Mouse (Mus musculus) myocyte (in vitro differentiated cells): ENCODE data around the gene Trdmt1. TPM values are rescaled to one million over a fixed set of nuclear protein-coding genes. Genes with fewer than 3 reads are reported as not detected.

Experiments
- H3K27me3 ChIP-seq: one replicate; pipeline ENCODE4 v1.6.1; 2011; ENCODE audit not compliant: control insufficient read depth, insufficient read depth, insufficient read length
- H3K36me3 ChIP-seq: one replicate; pipeline ENCODE4 v1.6.1; 2011; ENCODE audit not compliant: control insufficient read depth, insufficient read depth
- H3K4me2 ChIP-seq: one replicate; pipeline ENCODE4 v1.6.1; 2011; ENCODE audit warnings: low read depth, control low read depth
- H3K4me3 ChIP-seq: one replicate; pipeline ENCODE4 v1.5.1; 2011; ENCODE audit warnings: mild to moderate bottlenecking, control low read depth, moderate library complexity
- H3K79me2 ChIP-seq: one replicate; pipeline ENCODE4 v1.6.1; 2011; ENCODE audit not compliant: control insufficient read depth, insufficient read depth
- H3ac ChIP-seq: one replicate; pipeline ENCODE4 v1.6.1; 2011; ENCODE audit not compliant: control insufficient read depth, insufficient read length
- CEBPB ChIP-seq: IDR thresholded peaks from 2 replicates; pipeline ENCODE4 v1.6.1; 2011; ENCODE audit warnings: mild to moderate bottlenecking, moderate library complexity; ENCODE audit not compliant: poor library complexity, insufficient read depth, severe bottlenecking
- E2F4 ChIP-seq: IDR thresholded peaks from one replicate; pipeline ENCODE4 v1.6.1; 2011; ENCODE audit warnings: mild to moderate bottlenecking, control low read depth, moderate library complexity; ENCODE audit not compliant: insufficient read depth
- MAX ChIP-seq: IDR thresholded peaks from one replicate; pipeline ENCODE4 v1.6.1; 2011; ENCODE audit warnings: low read depth, mild to moderate bottlenecking, control low read depth
- MYOD1 ChIP-seq, 3 experiments: IDR thresholded peaks; one replicate each; pipeline ENCODE4 v1.6.1; 2011; ENCODE audit warnings: control low read depth in 2 of 3, low read depth in 2 of 3, mild to moderate bottlenecking in 2 of 3, moderate library complexity in 1 of 3; ENCODE audit not compliant: insufficient read length in 2 of 3, control insufficient read depth in 1 of 3
- MYOG ChIP-seq, 3 experiments: IDR thresholded peaks; one replicate each; pipeline ENCODE4 v1.6.1; 2011; ENCODE audit warnings: control low read depth in 2 of 3, low read depth in 2 of 3, mild to moderate bottlenecking in 2 of 3; ENCODE audit not compliant: insufficient read length in 2 of 3, control insufficient read depth in 1 of 3, insufficient read depth in 1 of 3
- POLR2A ChIP-seq: IDR thresholded peaks from one replicate; pipeline ENCODE4 v1.6.1; 2011; ENCODE audit warnings: low read depth, mild to moderate bottlenecking, control low read depth, moderate library complexity; ENCODE audit not compliant: insufficient read length
- POLR2AphosphoS2 ChIP-seq: IDR thresholded peaks from one replicate; pipeline ENCODE4 v1.6.1; 2011; ENCODE audit warnings: low read depth, control low read depth; ENCODE audit not compliant: insufficient read length
- REST ChIP-seq: IDR thresholded peaks from one replicate; pipeline ENCODE4 v1.6.1; 2011; ENCODE audit warnings: mild to moderate bottlenecking, control low read depth, moderate library complexity; ENCODE audit not compliant: insufficient read depth, insufficient read length
- SRF ChIP-seq: IDR thresholded peaks from one replicate; pipeline ENCODE4 v1.6.1; 2011; ENCODE audit warnings: low read depth; ENCODE audit not compliant: control insufficient read depth, insufficient read length
- TCF12 ChIP-seq: IDR thresholded peaks from one replicate; pipeline ENCODE4 v1.6.1; 2011; ENCODE audit warnings: mild to moderate bottlenecking, control low read depth; ENCODE audit not compliant: poor library complexity, insufficient read depth, severe bottlenecking
- TCF3 ChIP-seq: IDR thresholded peaks from one replicate; pipeline ENCODE4 v1.6.1; 2011; ENCODE audit warnings: low read depth, control low read depth; ENCODE audit not compliant: insufficient read length
- USF1 ChIP-seq: IDR thresholded peaks from one replicate; pipeline ENCODE4 v1.6.1; 2011; ENCODE audit warnings: low read depth, mild to moderate bottlenecking, control low read depth, moderate library complexity
- polyA plus RNA-seq: library from polyadenylated mRNA; unstranded; fragments of >200 nt; fragmentation: generic; extraction: Trizol; gene quantifications from one replicate; pipeline ENCODE4 v1.2.1, GENCODE M21; 2012; ENCODE audit warnings: missing spikeins

The Trdmt1 gene
- polyA plus RNA-seq, 1 experiment, result 2.2 TPM

GRCm38 (mm10) chr2:13538258-13538657, 6.2 kb downstream of the Trdmt1 start:
- H3K27me3 ChIP-seq, result no peaks in the 10 kb centered on the region
- H3K4me3 ChIP-seq, result no peak overlapping the region
- no peaks in the 10 kb centered on the region for H3K36me3 ChIP-seq
- peaks cover 6% of the 10 kb centered on the region for H3K79me2 ChIP-seq
- TF ChIP-seq TCF3, result no peak
- no peak overlapping the region for H3ac ChIP-seq
- H3K4me2 ChIP-seq, result no peak overlapping the region

GRCm38 (mm10) chr2:13537733-13538132, 6.7 kb downstream of the Trdmt1 start:
- Histone ChIP-seq H3ac (no peak overlapping the region), H3K4me3 (no peak overlapping the region), H3K79me2 (peaks cover 1% of the 10 kb centered on the region), H3K4me2 (no peak overlapping the region), H3K27me3 (no peaks in the 10 kb centered on the region), H3K36me3 (no peaks in the 10 kb centered on the region)
- TF ChIP-seq E2F4 (no peak), REST (no peak), MAX (no peak), TCF12 (no peak), POLR2A (no peak), MYOD1 (IDR thresholded peaks at IDR 0.05; ENCODE audit: control insufficient read depth in 1 of 3, insufficient read length in 2 of 3, low read depth in 2 of 3) (no peak)

- Histone ChIP-seq H3ac (no peak overlapping the region), H3K36me3 (no peaks in the 10 kb centered on the region), H3K79me2 (no peaks in the 10 kb centered on the region), H3K4me2 (no peak overlapping the region), H3K4me3 (no peak overlapping the region), H3K27me3 (no peaks in the 10 kb centered on the region)
- TF ChIP-seq POLR2A (no peak), TCF3 (no peak), SRF (no peak), MYOG (IDR thresholded peaks at IDR 0.05; ENCODE audit: control insufficient read depth in 1 of 3, insufficient read depth in 1 of 3, insufficient read length in 2 of 3, low read depth in 2 of 3) (no peak), USF1 (no peak), MAX (no peak), REST (no peak)
These were observed 7.7 kb downstream of the Trdmt1 start for GRCm38 (mm10) chr2:13536747-13537146.

- Histone ChIP-seq H3K36me3 (no peaks in the 10 kb centered on the region), H3K27me3 (no peaks in the 10 kb centered on the region), H3K4me2 (no peak overlapping the region), H3K4me3 (no peak overlapping the region), H3ac (no peak overlapping the region), H3K79me2 (no peaks in the 10 kb centered on the region)
- no peak for TF ChIP-seq SRF
- no peak for TF ChIP-seq MAX
- TF ChIP-seq MYOD1 (IDR thresholded peaks at IDR 0.05; ENCODE audit: control insufficient read depth in 1 of 3, insufficient read length in 2 of 3, low read depth in 2 of 3), result no peak
- no peak for TF ChIP-seq USF1
- TF ChIP-seq MYOG (IDR thresholded peaks at IDR 0.05; ENCODE audit: control insufficient read depth in 1 of 3, insufficient read depth in 1 of 3, insufficient read length in 2 of 3, low read depth in 2 of 3), result no peak
- TF ChIP-seq POLR2A, result no peak
- no peak for TF ChIP-seq TCF12
These were observed 13.8 kb downstream of the Trdmt1 start for GRCm38 (mm10) chr2:13530639-13531038.

- TF ChIP-seq MAX, result no peak
- no peak for TF ChIP-seq POLR2A
- no peak for TF ChIP-seq SRF
- no peak for TF ChIP-seq TCF12
- TF ChIP-seq USF1, result no peak
- TF ChIP-seq MYOG (IDR thresholded peaks at IDR 0.05; ENCODE audit: control insufficient read depth in 1 of 3, insufficient read depth in 1 of 3, insufficient read length in 2 of 3, low read depth in 2 of 3), result no peak
- no peak for TF ChIP-seq POLR2AphosphoS2
- no peak for TF ChIP-seq TCF3
- no peak for TF ChIP-seq E2F4
- TF ChIP-seq REST, result no peak
- TF ChIP-seq MYOD1 (IDR thresholded peaks at IDR 0.05; ENCODE audit: control insufficient read depth in 1 of 3, insufficient read length in 2 of 3, low read depth in 2 of 3), result no peak
- TF ChIP-seq CEBPB, result no peak
- H3ac ChIP-seq, result no peak overlapping the region
- H3K4me3 ChIP-seq, result no peak overlapping the region
- no peak overlapping the region for H3K4me2 ChIP-seq
- no peaks in the 10 kb centered on the region for H3K36me3 ChIP-seq
- no peaks in the 10 kb centered on the region for H3K79me2 ChIP-seq
- no peaks in the 10 kb centered on the region for H3K27me3 ChIP-seq
These were observed 15.1 kb downstream of the Trdmt1 start for GRCm38 (mm10) chr2:13529253-13529933.

GRCm38 (mm10) chr2:13527531-13527930, 16.9 kb downstream of the Trdmt1 start:
- H3K36me3 ChIP-seq, result no peaks in the 10 kb centered on the region
- H3ac ChIP-seq, result no peak overlapping the region
- TF ChIP-seq TCF12, result no peak
- TF ChIP-seq TCF3, result no peak
- H3K4me2 ChIP-seq, result no peak overlapping the region
- H3K27me3 ChIP-seq, result no peaks in the 10 kb centered on the region
- H3K79me2 ChIP-seq, result no peaks in the 10 kb centered on the region
- no peak overlapping the region for H3K4me3 ChIP-seq
